Mouse (Mus musculus) small intestine, adult 2 months (tissue): Measurements from ENCODE around the gene Dusp12.

ENCODE experiments used
- CTCF ChIP-seq: fragments of 200-500 bp; IDR thresholded peaks from 2 replicates; pipeline ENCODE4 v1.5.1; 2012; ENCODE audit warnings: low read depth, mild to moderate bottlenecking, control low read depth, inconsistent platforms, low read length, moderate library complexity, mixed read lengths; ENCODE audit not compliant: insufficient replicate concordance, insufficient read length; ENCODE audit errors: extremely low read depth
- POLR2A ChIP-seq: fragments of 200-500 bp; IDR thresholded peaks from 2 replicates; pipeline ENCODE4 v1.6.1; 2012; ENCODE audit warnings: low read depth, mild to moderate bottlenecking, control low read depth, inconsistent platforms, low read length, moderate library complexity

DNA sequence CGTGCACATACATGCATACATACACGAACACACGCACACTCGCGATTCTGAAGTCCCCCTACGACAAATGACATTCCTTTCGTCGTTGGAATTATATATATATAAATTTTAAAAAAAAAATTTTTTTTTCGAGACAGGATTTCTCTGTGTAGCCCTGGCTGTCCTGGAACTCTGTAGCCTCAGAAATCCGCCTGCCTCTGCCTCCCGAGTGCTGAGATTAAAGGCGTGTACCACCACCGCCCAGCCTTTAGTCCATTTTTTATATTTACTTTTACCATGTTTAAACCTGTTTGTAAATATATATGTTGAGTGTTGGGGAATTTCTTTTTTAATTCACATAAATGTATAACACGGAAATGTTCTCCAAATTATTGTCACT, 16.4 kb downstream of the Dusp12 start:
- TF ChIP-seq POLR2A (no peak), CTCF (no peak)
